Mouse (Mus musculus): Measurements from ENCODE around the gene Trim11. TPM values are rescaled to one million over a fixed set of nuclear protein-coding genes. Genes with fewer than 3 reads are reported as not detected.
A peak's percentile ranks its signal among the peaks of the same experiment; 100 is the strongest.

Trim11 gene
- polyA plus RNA-seq, 1 experiment, result 93.7 TPM

GRCm38 (mm10) chr11:58984657-58985056 is 6.8 kb downstream of the Trim11 start:
- no peak for TF ChIP-seq GATA1 (IDR thresholded peaks at IDR 0.05; ENCODE audit: low read length)

GRCm38 (mm10) chr11:58985299-58985917 is 7.5 kb downstream of the Trim11 start:
- no peak for TF ChIP-seq GATA1 (IDR thresholded peaks at IDR 0.05; ENCODE audit: low read length)

GRCm38 (mm10) chr11:58989166-58989565 is 11.3 kb downstream of the Trim11 start:
- TF ChIP-seq GATA1 (IDR thresholded peaks at IDR 0.05; ENCODE audit: low read length), result no peak

GRCm38 (mm10) chr11:58990141-58990540 is 12.2 kb downstream of the Trim11 start:
- TF ChIP-seq GATA1 (IDR thresholded peaks at IDR 0.05; ENCODE audit: low read length), result no peak

GRCm38 (mm10) chr11:58990794-58991193 is 12.9 kb downstream of the Trim11 start:
- no peak for TF ChIP-seq GATA1 (IDR thresholded peaks at IDR 0.05; ENCODE audit: low read length)

DNA sequence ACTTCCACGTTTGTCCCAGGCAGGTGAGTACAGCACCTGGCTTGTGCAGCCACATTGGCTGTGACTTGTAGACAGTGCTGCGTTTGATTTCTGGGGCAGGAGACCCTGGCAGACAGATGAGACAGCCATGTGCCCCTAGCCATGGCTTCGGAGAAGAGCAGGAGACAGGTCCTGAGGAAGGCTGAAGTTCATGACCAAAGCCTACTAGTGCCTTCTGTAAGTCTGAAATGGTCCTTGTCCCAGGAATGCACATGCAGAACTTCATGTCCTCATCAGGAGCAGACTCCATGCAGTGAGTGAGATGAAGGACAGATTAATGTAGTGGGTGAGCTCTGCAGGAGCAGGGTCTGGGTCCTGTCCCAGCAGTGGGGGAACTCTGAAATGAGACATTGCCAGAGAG is 14.0 kb downstream of the Trim11 start:
- no peak for TF ChIP-seq GATA1 (IDR thresholded peaks at IDR 0.05; ENCODE audit: low read length)

GRCm38 (mm10) chr11:58993091-58993670 is 15.3 kb downstream of the Trim11 start:
- TF ChIP-seq GATA1 (IDR thresholded peaks at IDR 0.05; ENCODE audit: low read length), result peak; percentile 63

GRCm38 (mm10) chr11:58994337-58994826 is 16.5 kb downstream of the Trim11 start:
- TF ChIP-seq GATA1 (IDR thresholded peaks at IDR 0.05; ENCODE audit: low read length), result no peak

DNA sequence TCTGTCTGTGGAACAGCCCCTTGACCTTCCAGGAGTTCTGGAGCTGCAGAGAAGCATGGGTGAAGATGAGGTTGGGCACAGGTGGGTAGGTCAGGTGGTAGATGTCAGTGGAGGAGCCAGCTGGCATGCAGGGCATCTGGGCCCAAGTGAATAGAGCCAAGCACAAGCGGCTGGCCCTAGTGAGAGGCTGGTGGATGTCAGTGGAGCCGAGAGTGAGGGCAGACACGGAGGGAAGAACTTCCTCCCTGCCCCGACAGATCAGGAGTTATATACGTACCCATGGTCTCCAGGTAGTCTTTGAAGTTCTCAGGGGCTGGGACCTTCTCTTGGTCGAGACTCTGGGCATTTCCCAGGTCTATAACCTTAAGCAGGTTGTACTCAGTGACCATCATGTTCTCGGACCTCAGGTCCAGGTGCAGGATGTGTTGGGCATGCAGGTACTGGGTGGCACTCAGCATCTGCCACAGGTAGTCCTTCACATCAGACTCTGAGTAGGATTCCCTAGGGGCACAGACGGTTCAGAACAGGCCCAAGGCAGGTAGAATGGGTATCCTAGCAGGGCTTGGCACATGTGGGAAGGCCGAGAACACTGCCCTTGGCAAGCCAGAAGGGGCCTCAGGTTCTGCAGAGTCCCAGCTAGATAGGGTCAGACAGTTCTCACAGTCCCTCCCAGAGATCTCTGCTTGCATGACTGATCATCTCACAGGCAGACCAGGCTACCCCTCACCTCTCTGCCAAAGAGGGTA is 17.3 kb downstream of the Trim11 start:
- TF ChIP-seq GATA1 (IDR thresholded peaks at IDR 0.05; ENCODE audit: low read length), result no peak

DNA sequence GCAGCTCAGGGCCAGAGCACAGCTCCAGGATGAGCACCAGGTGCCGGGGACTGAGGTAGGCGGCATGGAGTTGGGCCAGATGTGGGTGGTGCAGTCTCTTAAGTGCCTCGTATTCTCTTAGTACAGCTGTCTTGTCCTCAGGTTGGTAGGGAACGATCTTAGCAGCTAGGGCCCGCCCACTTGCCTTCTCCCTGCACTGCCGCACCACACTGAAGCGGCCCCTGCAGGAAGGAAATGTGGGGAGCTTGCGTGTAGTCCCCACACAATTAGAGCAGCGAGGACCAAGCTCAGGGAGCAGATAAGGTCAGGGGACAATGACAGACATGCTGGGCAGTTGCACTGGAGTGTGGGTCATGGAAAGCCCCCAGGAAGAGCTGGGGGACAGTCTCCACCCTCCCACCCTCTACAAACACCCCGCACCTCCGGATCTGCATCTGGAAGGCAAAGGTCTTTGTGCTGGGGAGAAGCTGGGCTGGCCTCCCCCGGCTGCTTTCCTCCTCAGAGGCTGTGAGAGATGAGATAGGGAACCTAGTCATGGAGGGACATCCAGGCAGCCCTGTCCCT is 18.0 kb downstream of the Trim11 start:
- TF ChIP-seq GATA1 (IDR thresholded peaks at IDR 0.05; ENCODE audit: low read length), result no peak

DNA sequence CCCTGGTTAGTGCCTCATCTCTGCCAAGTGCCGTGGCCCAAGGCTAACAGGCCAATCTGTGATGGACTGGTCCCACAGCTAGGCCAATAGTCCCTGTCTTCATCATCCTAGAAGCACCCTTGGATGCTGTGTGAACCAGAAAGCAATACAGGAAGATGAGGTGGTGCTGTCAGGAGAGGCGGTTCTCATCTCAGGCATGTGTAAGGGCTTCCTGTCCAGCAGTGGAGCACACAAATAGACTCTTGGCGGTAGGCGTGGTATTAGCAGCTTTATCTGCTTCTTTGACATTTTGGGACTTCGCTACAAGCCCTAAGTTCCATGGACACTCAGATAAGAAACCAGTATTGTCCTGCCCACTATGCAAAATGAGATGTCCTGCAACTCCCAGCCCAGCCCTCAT is 19.6 kb downstream of the Trim11 start:
- no peak for TF ChIP-seq GATA1 (IDR thresholded peaks at IDR 0.05; ENCODE audit: low read length)

GRCm38 (mm10) chr11:58999158-58999557 is 21.3 kb downstream of the Trim11 start:
- TF ChIP-seq GATA1 (IDR thresholded peaks at IDR 0.05; ENCODE audit: low read length), result no peak

DNA sequence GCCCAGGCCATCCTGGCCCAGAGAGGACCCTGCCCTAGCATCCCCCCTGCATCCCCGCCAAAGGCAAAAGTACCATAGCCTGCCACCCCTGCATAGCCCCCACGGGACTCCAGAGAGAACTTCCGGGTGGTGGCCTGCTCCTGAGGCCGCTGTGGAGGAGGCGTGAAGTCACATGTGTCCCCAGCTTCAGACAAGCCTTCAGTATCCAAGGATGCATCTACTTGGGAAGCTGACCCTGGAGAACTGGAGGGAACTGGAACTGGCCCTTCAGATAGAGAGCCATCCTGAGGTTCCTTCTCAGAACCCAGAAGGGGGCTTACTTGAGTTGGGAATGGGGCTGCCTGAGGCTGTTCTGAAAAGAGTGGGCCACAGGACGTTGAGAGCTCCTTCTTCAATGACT is 21.9 kb downstream of the Trim11 start:
- TF ChIP-seq GATA1 (IDR thresholded peaks at IDR 0.05; ENCODE audit: low read length), result no peak

DNA sequence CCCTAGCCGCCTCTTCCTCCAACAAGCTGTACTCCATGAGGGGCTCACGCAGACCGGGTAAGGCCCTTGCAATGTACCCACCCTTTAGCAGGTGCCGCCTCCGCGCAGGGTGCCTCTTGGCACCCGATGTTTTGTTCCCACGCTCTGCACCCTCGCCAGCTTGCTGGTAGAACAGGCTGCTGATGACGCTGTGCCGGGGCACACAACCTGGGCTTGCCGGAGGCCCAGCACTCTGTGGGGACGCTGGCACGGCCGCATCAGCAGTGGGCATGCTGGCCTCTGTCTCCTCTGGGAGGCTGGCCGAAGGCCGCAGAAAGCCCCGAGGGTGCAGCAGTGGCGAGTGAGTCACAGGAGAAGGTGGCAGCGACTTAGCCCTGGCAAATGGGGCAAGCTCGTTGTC is 22.7 kb downstream of the Trim11 start:
- no peak for TF ChIP-seq GATA1 (IDR thresholded peaks at IDR 0.05; ENCODE audit: low read length)

GRCm38 (mm10) chr11:59002327-59003079 is 24.6 kb downstream of the Trim11 start:
- no peak for TF ChIP-seq GATA1 (IDR thresholded peaks at IDR 0.05; ENCODE audit: low read length)

GRCm38 (mm10) chr11:59015052-59015451 is 37.2 kb downstream of the Trim11 start:
- no peak for TF ChIP-seq GATA1 (IDR thresholded peaks at IDR 0.05; ENCODE audit: low read length)
